Mouse (Mus musculus) brain, embryonic 18.5 days (tissue): ENCODE results near the gene Olfr1106.

Experiments used
- DNase-seq: peaks from one replicate; pipeline ENCODE4 v3.0.0-alpha.2; 2012; ENCODE audit warnings: low read depth, low spot score

Gene Olfr1106

GRCm38 (mm10) chr2:87052173-87052572 lies at the start of gene Olfr1106:
Gene Olfr1106, minus strand, starts transcription at chr2:87052273.
- no peak for DNase-seq

- DNase-seq: no peak
Observed at GRCm38 (mm10) chr2:87095908-87096307, 43.8 kb upstream of the Olfr1106 start, which contains the start of gene Olfr1109. Gene Olfr1109, minus strand, starts transcription at chr2:87096008.

- no peak for DNase-seq
Observed at GRCm38 (mm10) chr2:87075717-87076116, 23.6 kb upstream of the Olfr1106 start, which contains the start of gene Olfr1107. Gene Olfr1107, minus strand, starts transcription at chr2:87075817.

GRCm38 (mm10) chr2:87036431-87036830 lies 15.6 kb downstream of the Olfr1106 start, which contains the start of gene Olfr1105:
Gene Olfr1105, minus strand, starts transcription at chr2:87036531.
- no peak for DNase-seq

GRCm38 (mm10) chr2:87026980-87027379 lies 25.1 kb downstream of the Olfr1106 start, which contains the start of gene Olfr1104:
Gene Olfr1104, minus strand, starts transcription at chr2:87027080.
- no peak for DNase-seq

- DNase-seq: no peak
Observed at GRCm38 (mm10) chr2:86998098-86998497, 54.0 kb downstream of the Olfr1106 start, which contains the start of gene Olfr1102. Gene Olfr1102, plus strand, starts transcription at chr2:86998398.
